Mouse (Mus musculus) cerebellum, adult 18-20 months (tissue): ENCODE measurements around the gene Vps4a.
A peak's percentile ranks its signal among the peaks of the same experiment; 100 is the strongest.
"Not testable (repeated sequence)": the region's sequence is repeated elsewhere in the genome, so short reads cannot be mapped to it uniquely, and the experiment has no call there.

Experiments
- DNase-seq, 2 experiments: peaks; one replicate each; pipeline ENCODE4 v3.0.0; 2021

Gene Vps4a

DNA sequence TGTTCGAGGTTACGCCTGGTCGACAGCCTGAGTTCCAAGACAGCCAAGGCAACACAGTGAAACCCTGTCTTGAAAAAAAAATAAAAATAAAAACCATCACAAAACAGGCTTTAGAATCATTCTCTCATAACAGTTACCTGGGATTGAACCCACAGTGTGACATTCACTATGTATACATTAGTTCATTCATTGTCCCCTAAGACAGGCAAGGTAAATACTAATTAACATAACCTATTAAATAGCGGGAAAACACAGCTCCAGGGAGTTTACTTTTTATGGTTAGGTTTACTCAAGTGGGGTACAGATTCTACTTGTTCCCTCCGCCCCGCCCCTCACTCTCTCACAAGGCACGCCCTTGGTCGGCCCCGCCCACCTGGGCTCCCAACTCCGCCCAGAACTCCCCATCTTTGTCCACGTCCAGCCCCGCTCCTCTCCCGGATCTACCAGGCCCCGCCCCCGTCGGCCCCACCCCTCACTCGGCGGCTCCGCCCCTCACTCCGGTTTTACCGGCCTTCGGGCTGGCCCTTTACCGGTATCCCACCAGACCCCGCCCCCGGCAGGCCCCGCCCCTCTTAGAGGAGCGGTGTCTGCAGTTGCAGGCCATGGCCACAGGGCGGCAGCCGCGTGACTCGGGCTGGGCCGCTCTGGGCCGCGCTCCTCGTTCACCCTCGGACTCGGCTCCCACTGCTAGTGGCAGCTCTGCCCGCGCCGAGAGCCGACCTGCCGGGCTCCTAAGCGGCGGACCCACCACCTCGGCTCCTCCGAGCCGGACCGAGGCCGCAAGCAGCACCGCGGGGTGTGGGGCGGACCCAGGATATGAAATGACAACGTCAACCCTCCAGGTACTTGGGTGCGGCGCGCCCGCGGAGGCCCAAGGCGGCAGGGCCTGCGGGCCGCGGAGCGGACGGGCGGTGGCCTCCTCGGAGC is at the start of gene Vps4a:
Gene Vps4a (plus strand): TSS at position 573 of the 927 bp plus-strand sequence.
- peak; percentile 93 to 98 for DNase-seq

- DNase-seq = no peak
Measured at GRCm38 (mm10) chr8:106985404-106985821, 45.6 kb upstream of the Vps4a start.

GRCm38 (mm10) chr8:106985951-106986350 is 45.1 kb upstream of the Vps4a start:
- no peak for DNase-seq

DNA sequence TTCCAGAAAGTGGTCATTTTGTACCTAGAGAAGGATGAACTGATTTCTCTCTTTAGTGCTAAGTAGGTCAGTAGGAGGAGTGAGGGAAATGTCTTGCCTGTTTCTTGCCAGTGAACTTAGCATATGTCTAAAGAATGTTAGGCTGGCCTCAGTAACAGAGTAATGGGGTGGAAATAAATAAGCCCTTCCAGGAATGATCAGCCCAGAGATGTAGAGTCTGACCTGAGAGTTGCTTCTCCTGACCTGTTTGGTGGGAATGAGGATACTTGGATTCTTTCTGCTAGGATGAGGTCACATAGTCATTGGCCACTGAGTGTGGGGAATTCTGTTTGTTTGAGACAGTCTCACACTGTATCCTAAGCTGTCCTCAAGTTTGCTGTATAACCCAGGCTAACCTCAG is 43.5 kb upstream of the Vps4a start:
- no peak for DNase-seq

- no peak for DNase-seq
Measured at GRCm38 (mm10) chr8:106991393-106991792, 39.6 kb upstream of the Vps4a start.

GRCm38 (mm10) chr8:106996339-106996738 is 34.7 kb upstream of the Vps4a start:
- DNase-seq = not testable (repeated sequence)

- no peak for DNase-seq
Measured at GRCm38 (mm10) chr8:106997416-106997815, 33.6 kb upstream of the Vps4a start.

- DNase-seq = no peak
Measured at GRCm38 (mm10) chr8:106999068-106999467, 32.0 kb upstream of the Vps4a start.

- DNase-seq = peak; percentile 84
Measured at GRCm38 (mm10) chr8:107002532-107002931, 28.5 kb upstream of the Vps4a start.

DNA sequence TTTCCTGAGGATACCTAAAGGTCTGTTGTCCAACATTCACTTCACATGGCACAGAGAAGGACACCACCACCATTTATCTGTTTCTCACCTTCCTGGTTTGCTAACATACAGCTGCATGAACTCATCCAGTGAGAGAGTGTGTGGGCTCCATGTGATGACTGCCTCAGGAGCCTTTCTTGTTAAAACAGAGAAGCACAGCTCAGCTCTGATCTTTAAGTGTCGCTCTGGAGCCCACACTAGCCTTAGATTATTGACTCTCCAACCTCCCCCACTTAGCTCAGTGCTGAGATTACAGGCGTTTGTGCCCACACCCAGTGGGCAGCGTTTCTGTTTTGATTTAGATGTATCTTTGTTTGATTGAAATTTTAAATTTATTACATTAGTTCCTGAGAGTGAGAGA is 23.2 kb upstream of the Vps4a start:
- DNase-seq = no peak

DNA sequence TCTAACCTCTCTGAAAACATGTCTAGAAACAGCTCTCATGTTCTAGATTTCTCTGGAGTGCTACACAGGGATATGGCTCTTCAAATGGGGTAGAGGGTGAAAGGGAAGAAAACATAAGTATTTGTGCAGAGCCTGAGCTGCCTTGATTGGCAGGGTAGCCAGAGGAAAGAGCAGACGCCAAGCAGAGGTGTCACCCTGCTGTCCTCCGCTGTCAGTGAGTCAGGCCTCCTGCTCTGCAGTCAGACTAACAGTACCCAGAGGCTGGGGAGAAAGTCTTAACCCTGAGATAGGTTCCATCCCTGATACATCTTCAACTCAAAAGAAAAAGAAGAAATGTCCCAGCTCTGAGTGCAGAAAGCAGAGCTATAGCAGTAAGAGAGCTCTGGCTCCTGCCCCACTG is 18.4 kb upstream of the Vps4a start:
- no peak for DNase-seq

DNA sequence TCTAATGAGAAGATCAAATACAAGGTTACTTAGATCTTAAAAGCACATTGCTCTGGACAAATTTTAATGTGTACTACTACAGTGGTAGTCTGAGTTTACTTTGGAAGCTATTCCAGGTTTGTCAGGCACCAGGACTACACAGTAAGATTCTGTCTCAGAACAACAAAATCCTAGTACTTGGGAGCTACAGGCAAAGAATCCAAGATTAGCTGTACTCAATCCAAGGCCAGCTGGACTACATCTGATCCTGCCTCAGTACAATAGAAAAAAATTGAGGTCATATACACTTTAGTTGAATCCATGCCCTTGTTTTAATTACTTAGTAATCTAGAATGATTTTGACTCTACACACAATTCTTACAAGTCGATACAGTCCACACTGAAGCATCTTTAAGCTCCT is 16.1 kb upstream of the Vps4a start:
- no peak for DNase-seq

DNA sequence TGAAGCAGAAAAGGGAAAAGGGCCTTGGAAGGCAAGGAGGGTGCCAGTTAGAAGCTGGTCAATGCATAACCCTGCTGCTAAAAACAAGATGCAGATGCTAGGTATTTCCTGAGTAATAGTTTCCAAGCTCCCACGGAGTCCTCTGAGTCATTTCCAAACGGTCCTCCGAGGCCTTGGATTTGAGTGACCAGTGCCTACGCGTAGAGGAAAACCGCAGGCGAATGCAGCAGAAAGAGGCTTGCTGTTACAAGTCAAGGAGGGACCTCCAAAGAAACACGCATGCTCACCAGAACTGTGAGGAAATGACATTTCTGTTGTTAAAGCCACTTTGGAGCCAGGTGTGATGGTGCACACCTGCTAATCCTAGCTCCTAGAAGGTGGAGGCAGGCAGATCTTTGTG is 7.5 kb upstream of the Vps4a start:
- no peak for DNase-seq

- DNase-seq = no peak
Measured at GRCm38 (mm10) chr8:107029310-107029709, 1.7 kb upstream of the Vps4a start.

GRCm38 (mm10) chr8:107030058-107030457 is 964 bp upstream of the Vps4a start:
- DNase-seq = no peak

- no peak for DNase-seq
Measured at GRCm38 (mm10) chr8:107031577-107032090, 612 bp downstream of the Vps4a start.

GRCm38 (mm10) chr8:107033609-107034008 is 2.6 kb downstream of the Vps4a start:
- DNase-seq = not testable (repeated sequence)

GRCm38 (mm10) chr8:107035641-107036040 is 4.6 kb downstream of the Vps4a start:
- no peak for DNase-seq

GRCm38 (mm10) chr8:107036626-107037025 is 5.6 kb downstream of the Vps4a start:
- no peak for DNase-seq

DNA sequence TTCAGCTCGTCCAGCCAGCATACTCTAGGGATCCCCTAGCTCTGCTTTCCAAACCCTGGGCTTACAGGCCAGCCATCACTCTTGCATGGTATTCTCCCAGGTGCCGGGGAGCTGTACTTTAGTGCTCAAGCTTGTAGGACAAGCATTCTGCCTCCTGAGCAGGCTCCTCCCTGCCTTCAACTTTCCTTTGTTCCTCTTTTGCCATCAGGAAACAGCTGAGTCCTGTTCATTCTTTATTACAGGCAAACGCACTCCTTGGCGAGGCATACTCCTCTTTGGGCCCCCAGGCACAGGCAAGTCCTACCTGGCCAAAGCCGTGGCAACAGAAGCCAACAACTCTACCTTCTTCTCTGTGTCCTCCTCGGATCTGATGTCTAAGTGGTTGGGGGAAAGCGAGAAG is 9.6 kb downstream of the Vps4a start:
- DNase-seq = no peak

DNA sequence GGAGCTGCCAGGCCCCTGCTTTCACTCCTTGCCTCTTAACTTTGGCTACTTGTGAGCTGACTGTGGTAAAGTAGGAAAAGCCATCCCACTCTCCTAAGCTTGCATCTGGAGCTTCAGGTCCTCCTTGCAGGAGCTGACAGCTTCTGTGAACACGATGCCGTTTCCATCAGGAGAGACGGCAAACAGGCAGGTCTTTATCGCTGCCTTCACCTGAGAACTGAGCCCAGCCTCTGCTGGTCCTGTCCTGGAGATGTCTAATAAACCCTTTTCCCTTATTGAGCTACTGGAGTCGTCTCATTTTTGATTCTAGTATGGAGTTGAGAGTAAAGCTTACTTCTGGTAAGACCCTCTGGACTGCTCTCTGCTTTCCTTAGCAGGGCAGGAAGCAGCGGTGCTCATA is 14.5 kb downstream of the Vps4a start:
- no peak for DNase-seq

- no peak for DNase-seq
Measured at GRCm38 (mm10) chr8:107046976-107047375, 16.0 kb downstream of the Vps4a start.

- peak; percentile 85 to 86 for DNase-seq
Measured at GRCm38 (mm10) chr8:107048061-107048941, 17.3 kb downstream of the Vps4a start, which contains the start of gene Pdf. Pdf (minus strand) TSS chr8:107048614.
